Mouse (Mus musculus): ENCODE data around the gene Tgfb2. TPM values are rescaled to one million over a fixed set of nuclear protein-coding genes. Genes with fewer than 3 reads are reported as not detected.

Gene Tgfb2
- polyA plus RNA-seq (2015; fragmentation: Nextera tagmentation; extraction: Ambion mirVana): 24.3 and 24.5 TPM in 2 replicates

DNA sequence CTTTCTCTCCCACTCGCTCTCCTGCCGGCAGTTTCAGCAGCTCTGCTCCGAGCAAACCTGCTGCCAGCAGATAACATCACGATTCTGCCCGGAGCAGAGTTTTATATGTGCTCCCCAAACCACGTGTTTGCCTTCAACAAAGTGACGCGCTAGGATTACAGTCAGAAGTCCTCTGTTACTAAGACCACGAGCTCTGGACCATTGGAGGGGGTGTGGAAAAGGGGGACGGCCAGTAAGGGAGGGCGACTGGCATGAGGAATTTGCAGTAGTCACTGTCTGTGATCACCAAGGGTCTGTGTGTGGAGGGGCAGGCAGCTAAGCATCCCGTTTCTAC is at the start of gene Tgfb2:
Tgfb2 (minus strand) TSS at position 75 of the 334 bp plus-strand sequence.
- Histone ChIP-seq H3K36me3 (ENCODE audit: control insufficient read depth, insufficient read depth, low read length) (no peaks in the 10 kb centered on the region), H3K27me3 (ENCODE audit: control insufficient read depth, insufficient read depth, low read length) (no peaks in the 10 kb centered on the region), H3K4me3 (replicated peaks; ENCODE audit: low read length) (peak within 1 kb of the TSS; percentile 59), H3K9me3 (replicated peaks; ENCODE audit: control insufficient read depth, low read length) (no peaks in the 10 kb centered on the region), H3K4me2 (ENCODE audit: low read depth, low read length) (peak within 1 kb of the TSS; percentile 90), H3K4me1 (ENCODE audit: control insufficient read depth, insufficient read depth, low read length) (peaks cover 13% of the 10 kb centered on the region), H3K27ac (ENCODE audit: low read length) (peak within 1 kb of the TSS; percentile 79), H3K9ac (ENCODE audit: low read length) (peak within 1 kb of the TSS; percentile 81)
- ATAC-seq (ENCODE audit: insufficient read depth, low FRiP score): 0 out of 2 replicates have a peak, but pooled peaks have one; percentile 15
- WGBS: 4% methylated on average over 12 of the region's 12 CpGs

DNA sequence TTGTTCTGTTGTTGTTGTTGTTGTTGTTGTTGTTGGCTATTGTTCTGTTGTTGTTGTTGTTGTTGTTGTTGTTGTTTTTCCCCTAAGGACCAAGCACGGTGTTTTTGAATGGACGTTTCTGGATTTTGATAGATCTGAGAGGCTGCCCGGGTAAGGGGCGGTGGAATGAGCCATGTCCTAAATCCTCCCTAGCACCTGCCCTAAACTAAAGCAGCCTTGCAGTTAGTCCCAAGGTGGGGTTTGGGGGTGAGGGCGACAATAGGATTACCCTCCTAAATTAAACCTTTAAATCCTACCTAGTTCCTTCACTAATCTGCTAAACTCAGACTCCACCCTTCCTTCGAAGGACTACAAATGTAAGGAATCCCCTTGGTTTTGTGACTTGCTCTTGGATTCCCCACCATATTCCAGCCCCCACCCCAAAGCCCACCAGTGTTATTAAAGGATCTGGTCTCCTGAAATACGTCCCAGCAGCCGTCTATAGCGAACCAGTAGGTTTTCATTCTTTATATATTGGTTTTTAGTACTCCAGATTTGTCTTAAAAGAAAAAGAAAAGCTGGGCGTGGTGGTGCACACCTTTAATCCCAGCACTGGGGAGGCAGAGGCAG is 44.0 kb upstream of the Tgfb2 start:
- peak overlapping the region; percentile 82 for H3K4me2 ChIP-seq (ENCODE audit: low read depth, low read length)
- WGBS: 36% methylated on average over 10 of the region's 10 CpGs
- peak; percentile 42; the same call in 1 of the 2 replicates for ATAC-seq (ENCODE audit: insufficient read depth, low FRiP score)
- peak overlapping the region; percentile 89 for H3K9ac ChIP-seq (ENCODE audit: low read length)
- H3K4me1 ChIP-seq (ENCODE audit: control insufficient read depth, insufficient read depth, low read length): peaks cover 16% of the 10 kb centered on the region
- H3K4me3 ChIP-seq (replicated peaks; ENCODE audit: low read length): peak overlapping the region; percentile 86
- peak overlapping the region; percentile 82 for H3K27ac ChIP-seq (ENCODE audit: low read length)
- no peaks in the 10 kb centered on the region for H3K36me3 ChIP-seq (ENCODE audit: control insufficient read depth, insufficient read depth, low read length)
- no peaks in the 10 kb centered on the region for H3K27me3 ChIP-seq (ENCODE audit: control insufficient read depth, insufficient read depth, low read length)
- H3K9me3 ChIP-seq (replicated peaks; ENCODE audit: control insufficient read depth, low read length): no peaks in the 10 kb centered on the region

DNA sequence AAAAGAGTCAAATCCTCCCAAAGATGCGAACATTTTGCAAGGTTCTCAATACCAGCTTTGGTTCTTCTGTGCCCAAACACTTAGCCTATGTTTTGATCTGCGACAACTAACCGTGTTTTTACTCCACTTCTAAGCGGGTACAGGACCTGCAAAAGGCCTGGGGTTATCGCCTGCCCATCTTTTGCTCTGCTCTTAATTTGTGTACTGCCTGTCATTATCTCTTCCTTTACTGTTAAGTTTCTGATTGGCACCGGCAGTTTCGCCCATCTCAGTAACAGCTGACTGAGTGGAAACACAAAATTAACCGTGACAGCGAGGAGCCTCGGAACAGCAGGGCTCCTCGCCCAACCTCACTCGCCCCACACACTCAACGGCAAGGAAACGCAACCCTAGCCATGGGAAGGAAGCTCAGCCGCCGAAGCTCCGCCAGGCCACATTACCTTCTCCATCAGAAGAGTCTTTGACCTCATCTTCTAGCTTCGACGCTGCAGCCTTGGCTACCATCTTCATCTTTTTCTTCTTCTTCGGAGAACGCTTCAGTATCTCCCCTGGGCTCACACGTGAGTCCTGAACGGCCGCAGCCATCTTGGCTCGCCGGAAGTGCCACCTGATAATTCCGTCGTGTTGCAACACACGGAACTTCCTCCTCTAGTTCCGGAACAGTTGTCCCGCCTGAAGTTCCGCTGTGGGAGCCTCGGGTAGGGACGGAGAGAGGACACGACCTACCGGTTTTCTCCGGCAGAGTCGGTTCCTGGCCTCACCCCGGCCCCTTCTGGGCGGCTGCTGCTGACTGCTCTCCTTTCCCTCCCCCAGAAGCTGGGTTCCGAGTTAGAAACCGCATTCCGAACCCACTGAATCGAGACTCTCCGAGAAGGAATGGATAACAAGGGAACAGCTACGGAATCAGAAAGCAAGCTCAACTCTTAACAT is 43.2 kb upstream of the Tgfb2 start, which contains the start of gene Rrp15:
Rrp15 (minus strand) TSS at position 635 of the 930 bp plus-strand sequence.
- Histone ChIP-seq H3K36me3 (ENCODE audit: control insufficient read depth, insufficient read depth, low read length) (no peaks in the 10 kb centered on the region), H3K4me3 (replicated peaks; ENCODE audit: low read length) (peak within 1 kb of the TSS; percentile 86), H3K27me3 (ENCODE audit: control insufficient read depth, insufficient read depth, low read length) (no peaks in the 10 kb centered on the region), H3K9ac (ENCODE audit: low read length) (peak within 1 kb of the TSS; percentile 89), H3K4me2 (ENCODE audit: low read depth, low read length) (peak within 1 kb of the TSS; percentile 82), H3K4me1 (ENCODE audit: control insufficient read depth, insufficient read depth, low read length) (peaks cover 16% of the 10 kb centered on the region), H3K27ac (ENCODE audit: low read length) (peak within 1 kb of the TSS; percentile 82), H3K9me3 (replicated peaks; ENCODE audit: control insufficient read depth, low read length) (no peaks in the 10 kb centered on the region)
- under 1% methylated on average over 46 of the region's 46 CpGs for WGBS
- peak; percentile 94 for ATAC-seq (ENCODE audit: insufficient read depth, low FRiP score)

DNA sequence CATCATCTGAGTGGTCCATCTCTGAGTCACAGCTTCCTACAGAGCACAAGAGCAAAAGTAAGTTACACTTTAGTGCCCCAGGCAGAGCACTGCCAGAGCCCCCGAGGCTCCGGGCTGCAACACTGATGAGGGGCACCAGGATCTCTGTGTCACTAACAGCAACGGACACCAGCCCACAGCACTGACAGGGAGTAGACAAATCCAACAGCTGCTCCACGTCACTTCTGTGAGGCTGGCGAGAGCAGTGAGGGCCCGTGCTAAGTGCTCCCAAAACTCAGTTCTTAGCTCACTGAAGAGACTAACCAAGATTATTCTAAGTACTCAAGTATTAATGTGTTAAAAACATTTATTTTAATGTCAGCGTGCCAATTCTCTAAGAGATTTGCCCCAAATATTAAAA is 34.0 kb upstream of the Tgfb2 start:
- Histone ChIP-seq H3K4me3 (replicated peaks; ENCODE audit: low read length) (no peak overlapping the region), H3K36me3 (ENCODE audit: control insufficient read depth, insufficient read depth, low read length) (peaks cover 4% of the 10 kb centered on the region; the same call in 1 of the 2 replicates), H3K4me1 (ENCODE audit: control insufficient read depth, insufficient read depth, low read length) (no peaks in the 10 kb centered on the region), H3K9ac (ENCODE audit: low read length) (no peak overlapping the region), H3K27ac (ENCODE audit: low read length) (no peak overlapping the region), H3K9me3 (replicated peaks; ENCODE audit: control insufficient read depth, low read length) (no peaks in the 10 kb centered on the region), H3K4me2 (ENCODE audit: low read depth, low read length) (no peak overlapping the region), H3K27me3 (ENCODE audit: control insufficient read depth, insufficient read depth, low read length) (no peaks in the 10 kb centered on the region)
- no peak for ATAC-seq (ENCODE audit: insufficient read depth, low FRiP score)
- WGBS: 59% methylated on average over 7 of the region's 7 CpGs

DNA sequence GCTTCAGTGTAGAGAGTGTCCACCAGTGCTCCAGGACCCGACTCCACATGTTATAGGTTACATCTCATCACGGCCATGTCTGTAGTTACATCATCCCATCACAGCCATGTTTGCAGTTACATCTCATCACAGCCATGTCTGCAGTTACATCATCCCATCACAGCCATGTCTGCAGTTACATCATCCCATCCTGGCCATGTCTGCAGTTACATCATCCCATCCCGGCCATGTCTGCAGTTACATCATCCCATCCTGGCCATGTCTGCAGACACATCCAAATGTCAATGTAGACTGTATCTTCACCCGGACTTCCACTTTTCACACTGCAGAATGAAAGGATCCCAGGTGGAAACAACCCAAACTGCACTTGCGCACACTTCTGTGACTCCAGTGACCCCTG is 29.7 kb upstream of the Tgfb2 start:
- no peaks in the 10 kb centered on the region for H3K4me1 ChIP-seq (ENCODE audit: control insufficient read depth, insufficient read depth, low read length)
- no peak overlapping the region for H3K27ac ChIP-seq (ENCODE audit: low read length)
- no peak overlapping the region for H3K4me3 ChIP-seq (replicated peaks; ENCODE audit: low read length)
- no peak overlapping the region for H3K9ac ChIP-seq (ENCODE audit: low read length)
- no peaks in the 10 kb centered on the region for H3K9me3 ChIP-seq (replicated peaks; ENCODE audit: control insufficient read depth, low read length)
- WGBS: 93% methylated on average over 5 of the region's 5 CpGs
- no peaks in the 10 kb centered on the region for H3K27me3 ChIP-seq (ENCODE audit: control insufficient read depth, insufficient read depth, low read length)
- H3K4me2 ChIP-seq (ENCODE audit: low read depth, low read length): no peak overlapping the region
- ATAC-seq (ENCODE audit: insufficient read depth, low FRiP score): no peak
- H3K36me3 ChIP-seq (ENCODE audit: control insufficient read depth, insufficient read depth, low read length): peaks cover 4% of the 10 kb centered on the region; the same call in 1 of the 2 replicates

DNA sequence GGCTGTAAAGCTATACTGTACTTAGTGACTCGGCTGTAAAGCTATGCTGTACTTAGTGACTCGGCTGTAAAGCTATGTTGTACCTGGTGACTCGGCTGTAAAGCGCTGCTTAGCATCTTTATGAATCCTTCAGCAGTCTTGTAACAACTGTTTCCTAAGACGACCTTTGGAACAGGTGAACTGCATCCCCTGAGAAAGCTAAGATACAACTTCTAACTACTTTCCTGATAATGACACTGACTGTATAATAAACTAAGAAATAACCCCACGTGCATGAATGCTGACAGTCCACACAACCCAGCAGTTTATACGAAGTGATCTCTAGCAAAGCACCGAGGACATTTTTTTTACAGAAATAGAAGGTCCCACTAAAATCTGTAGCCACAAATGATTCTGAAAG is 27.3 kb upstream of the Tgfb2 start:
- Histone ChIP-seq H3K4me3 (replicated peaks; ENCODE audit: low read length) (no peak overlapping the region), H3K36me3 (ENCODE audit: control insufficient read depth, insufficient read depth, low read length) (peaks cover 4% of the 10 kb centered on the region; the same call in 1 of the 2 replicates), H3K9me3 (replicated peaks; ENCODE audit: control insufficient read depth, low read length) (no peaks in the 10 kb centered on the region), H3K27me3 (ENCODE audit: control insufficient read depth, insufficient read depth, low read length) (no peaks in the 10 kb centered on the region), H3K4me1 (ENCODE audit: control insufficient read depth, insufficient read depth, low read length) (no peaks in the 10 kb centered on the region), H3K9ac (ENCODE audit: low read length) (no peak overlapping the region), H3K27ac (ENCODE audit: low read length) (no peak overlapping the region), H3K4me2 (ENCODE audit: low read depth, low read length) (no peak overlapping the region)
- 92% methylated on average over 8 of the region's 8 CpGs for WGBS
- no peak for ATAC-seq (ENCODE audit: insufficient read depth, low FRiP score)

DNA sequence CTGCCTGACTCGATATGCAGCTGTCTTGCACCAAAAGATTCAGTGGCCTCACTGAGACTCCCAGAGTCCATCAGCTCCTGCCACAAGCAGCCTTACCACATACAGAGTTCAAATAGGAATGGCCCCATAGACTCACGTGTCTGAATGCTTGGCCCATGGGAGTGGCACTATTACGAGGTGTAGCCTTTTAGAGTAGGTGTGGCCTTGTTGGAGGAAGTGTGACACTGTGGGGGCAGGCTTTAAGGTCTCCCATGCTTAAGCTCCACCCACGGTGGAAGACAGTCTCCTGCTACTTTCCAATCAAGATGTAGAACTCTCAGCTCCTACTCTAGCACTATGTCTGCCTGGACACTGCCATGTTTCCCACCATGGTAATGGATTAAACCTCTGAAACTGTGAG is 23.0 kb upstream of the Tgfb2 start:
- H3K9me3 ChIP-seq (replicated peaks; ENCODE audit: control insufficient read depth, low read length): no peaks in the 10 kb centered on the region
- no peaks in the 10 kb centered on the region for H3K36me3 ChIP-seq (ENCODE audit: control insufficient read depth, insufficient read depth, low read length)
- ATAC-seq (ENCODE audit: insufficient read depth, low FRiP score): no peak
- no peaks in the 10 kb centered on the region for H3K4me1 ChIP-seq (ENCODE audit: control insufficient read depth, insufficient read depth, low read length)
- H3K4me2 ChIP-seq (ENCODE audit: low read depth, low read length): no peak overlapping the region
- H3K27ac ChIP-seq (ENCODE audit: low read length): no peak overlapping the region
- H3K9ac ChIP-seq (ENCODE audit: low read length): no peak overlapping the region
- H3K4me3 ChIP-seq (replicated peaks; ENCODE audit: low read length): no peak overlapping the region
- no peaks in the 10 kb centered on the region for H3K27me3 ChIP-seq (ENCODE audit: control insufficient read depth, insufficient read depth, low read length)
- WGBS: 67% methylated on average over 4 of the region's 4 CpGs

DNA sequence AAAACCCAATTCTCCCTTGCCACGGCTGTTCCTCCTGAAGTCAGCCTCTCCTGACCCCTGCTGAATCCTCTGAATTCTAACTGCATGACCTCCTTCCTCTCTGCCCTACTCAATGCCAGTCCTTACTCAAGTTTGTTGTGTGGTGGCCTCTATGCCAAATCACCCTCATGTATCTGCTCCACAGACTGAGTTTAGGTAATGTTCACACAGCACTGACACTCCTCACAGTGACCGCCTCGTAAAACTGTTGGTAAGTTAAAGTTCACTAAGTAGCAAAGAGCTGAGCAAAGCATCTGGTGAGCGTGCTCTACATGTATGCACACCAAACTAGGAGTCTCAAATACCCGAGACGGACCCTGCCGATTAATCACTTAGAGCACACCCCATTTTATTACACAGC is 20.3 kb upstream of the Tgfb2 start:
- no peaks in the 10 kb centered on the region; the same call in 1 of the 2 replicates for H3K36me3 ChIP-seq (ENCODE audit: control insufficient read depth, insufficient read depth, low read length)
- no peak overlapping the region for H3K4me2 ChIP-seq (ENCODE audit: low read depth, low read length)
- H3K27me3 ChIP-seq (ENCODE audit: control insufficient read depth, insufficient read depth, low read length): no peaks in the 10 kb centered on the region
- H3K9me3 ChIP-seq (replicated peaks; ENCODE audit: control insufficient read depth, low read length): no peaks in the 10 kb centered on the region
- H3K27ac ChIP-seq (ENCODE audit: low read length): no peak overlapping the region
- no peak overlapping the region for H3K9ac ChIP-seq (ENCODE audit: low read length)
- WGBS: 78% methylated on average over 7 of the region's 7 CpGs
- no peaks in the 10 kb centered on the region for H3K4me1 ChIP-seq (ENCODE audit: control insufficient read depth, insufficient read depth, low read length)
- ATAC-seq (ENCODE audit: insufficient read depth, low FRiP score): no peak
- no peak overlapping the region for H3K4me3 ChIP-seq (replicated peaks; ENCODE audit: low read length)

DNA sequence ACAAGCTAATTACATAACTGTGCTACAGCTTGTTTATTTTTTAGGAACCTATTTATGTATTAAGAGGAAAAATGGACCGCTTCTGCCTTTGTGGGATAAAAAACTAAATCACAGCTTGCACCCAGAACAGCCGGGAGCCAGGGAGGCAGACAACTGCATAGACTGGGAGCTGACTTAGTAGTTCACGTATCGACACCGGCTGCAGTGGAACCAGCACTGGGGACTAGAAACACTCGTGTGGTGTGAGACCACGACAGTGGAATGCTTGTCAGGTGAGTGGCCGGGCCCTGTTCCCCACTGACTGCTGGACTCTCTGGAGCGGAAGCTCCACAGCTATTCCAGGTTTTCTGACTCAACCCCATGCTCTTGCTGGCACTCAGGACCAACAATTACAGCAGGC is 16.5 kb upstream of the Tgfb2 start:
- 85% methylated on average over 9 of the region's 9 CpGs for WGBS
- Histone ChIP-seq H3K4me1 (ENCODE audit: control insufficient read depth, insufficient read depth, low read length) (no peaks in the 10 kb centered on the region), H3K4me3 (replicated peaks; ENCODE audit: low read length) (no peak overlapping the region), H3K27me3 (ENCODE audit: control insufficient read depth, insufficient read depth, low read length) (no peaks in the 10 kb centered on the region), H3K27ac (ENCODE audit: low read length) (no peak overlapping the region), H3K36me3 (ENCODE audit: control insufficient read depth, insufficient read depth, low read length) (peaks cover 4% of the 10 kb centered on the region; the same call in 1 of the 2 replicates), H3K4me2 (ENCODE audit: low read depth, low read length) (no peak overlapping the region), H3K9me3 (replicated peaks; ENCODE audit: control insufficient read depth, low read length) (no peaks in the 10 kb centered on the region), H3K9ac (ENCODE audit: low read length) (no peak overlapping the region)
- no peak for ATAC-seq (ENCODE audit: insufficient read depth, low FRiP score)
